Mouse (Mus musculus) urinary bladder, postnatal 36 days (tissue): ENCODE measurements at regions not wholly inside any gene's neighbourhood (a gene's known extent, or its start where the extent isn't known, plus 50 kb on each side); places are given as distances from the start of the nearest gene placed in this dataset.

Experiments
- DNase-seq, 2 experiments: peaks; one replicate each; pipeline ENCODE4 v3.0.0; 2022; ENCODE audit warnings: low spot score in 2 of 2, mixed read lengths in 1 of 2

DNA sequence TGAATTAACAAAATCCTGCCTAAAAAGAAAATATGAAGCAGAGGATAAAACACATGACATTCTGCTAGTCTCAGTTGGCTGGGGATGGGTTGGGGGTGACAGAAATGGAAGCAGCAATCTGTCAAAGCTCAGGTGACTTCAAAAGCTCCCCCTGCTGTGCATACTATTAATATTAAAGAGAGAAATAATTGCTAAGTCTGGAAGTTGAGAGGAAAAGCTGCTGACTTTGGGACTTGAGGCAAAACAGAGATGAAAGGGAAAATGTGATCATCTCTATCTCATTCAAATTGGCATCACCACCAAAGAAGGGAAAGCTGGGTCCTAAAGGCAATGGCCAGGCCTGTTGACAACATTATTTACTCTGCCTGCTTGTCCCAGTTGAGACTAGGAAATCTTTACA, 90.8 kb downstream of the Rpe65 start:
- DNase-seq = no peak

DNA sequence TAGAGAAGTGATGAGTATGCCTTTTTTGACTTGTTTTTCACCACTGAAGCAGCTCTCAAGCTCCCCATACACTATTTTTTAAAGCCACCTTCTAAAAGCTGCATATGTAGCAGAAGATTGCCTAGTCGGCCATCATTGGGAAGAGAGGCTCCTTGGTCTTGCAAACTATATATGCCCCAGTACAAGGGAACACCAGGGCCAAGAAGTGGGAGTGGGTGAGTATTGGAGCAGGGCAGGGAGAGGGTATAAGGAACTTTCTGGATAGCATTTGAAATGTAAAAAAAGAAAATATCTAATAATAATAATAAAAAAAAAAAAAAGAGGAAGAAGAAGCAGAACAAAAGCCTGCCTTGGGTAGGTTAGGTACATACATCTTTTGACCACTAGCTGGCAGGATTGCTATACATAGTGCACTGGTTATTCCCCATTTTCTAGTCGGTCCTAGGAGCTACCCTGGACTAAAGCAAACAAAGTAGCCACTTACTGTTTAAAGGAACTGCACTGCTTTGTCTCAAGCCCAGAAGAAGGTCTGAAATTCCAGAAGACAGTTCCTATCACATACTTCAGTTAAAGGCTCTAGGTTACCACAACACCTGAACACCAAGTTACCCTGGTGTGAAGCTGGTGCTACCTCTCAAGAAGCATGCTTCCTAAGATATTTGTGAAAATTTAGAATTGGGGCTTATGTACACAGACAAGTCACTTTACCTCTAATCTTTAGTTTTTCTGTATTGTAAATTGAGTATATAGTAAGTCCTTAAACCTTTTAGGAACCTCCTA, 114.9 kb upstream of the Wls start:
- peak; percentile 1 to 2 for DNase-seq

DNA sequence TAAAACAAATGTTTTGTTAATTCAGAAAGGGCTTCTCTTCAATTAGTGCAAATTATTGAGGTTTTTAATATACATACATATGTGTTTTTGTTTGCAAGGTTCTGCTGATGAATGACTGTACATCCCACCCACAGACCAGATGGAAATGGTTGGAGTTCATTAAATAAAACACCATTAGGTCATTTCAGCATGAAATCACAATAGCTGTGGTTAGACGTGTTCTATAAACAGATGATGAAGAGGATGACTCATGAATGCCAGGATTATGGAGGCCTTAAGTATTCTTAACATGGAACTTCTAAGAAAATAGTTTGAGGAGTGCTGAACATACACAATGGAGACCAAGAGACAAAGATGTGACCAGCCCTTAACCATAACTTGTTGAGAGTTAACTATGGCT, 107.3 kb upstream of the Wls start:
- DNase-seq = no peak

DNA sequence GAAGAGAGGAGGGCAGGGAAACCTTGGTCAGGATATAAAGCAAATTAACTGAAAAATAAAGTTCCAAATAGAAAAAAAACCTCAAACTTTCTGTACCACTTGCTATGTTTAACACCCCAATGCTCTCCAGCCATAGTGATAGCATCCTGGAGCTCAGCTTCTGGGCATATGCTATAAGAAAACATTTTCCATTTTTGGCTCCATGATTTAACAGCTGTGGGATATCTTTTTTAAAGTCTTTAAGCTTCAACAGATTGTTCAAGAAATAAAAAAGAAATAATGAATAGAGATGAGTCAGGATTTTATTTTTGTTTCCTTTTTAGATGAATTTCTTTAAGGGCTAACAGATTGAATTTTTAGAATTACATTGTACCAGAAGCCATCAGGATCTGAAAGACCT, 106.3 kb upstream of the Wls start:
- DNase-seq = no peak

DNA sequence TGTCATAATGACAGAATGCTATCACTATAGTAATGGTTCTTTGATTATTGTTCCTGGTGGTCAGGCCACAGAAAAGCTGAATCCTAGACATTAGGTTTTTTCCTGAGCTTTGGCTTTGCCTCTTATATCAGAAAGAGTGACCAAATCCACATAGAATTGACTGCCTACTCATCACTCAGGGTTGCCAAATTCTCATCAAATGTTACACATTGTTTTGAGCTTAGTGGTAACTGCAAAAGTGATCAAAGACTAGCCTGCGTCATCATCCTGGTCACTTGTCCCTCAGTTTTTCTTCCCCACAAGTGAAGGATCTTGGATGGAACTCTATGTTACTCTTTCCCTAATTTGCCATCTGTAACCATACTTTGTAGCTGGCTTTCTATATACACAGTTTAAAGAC, 104.9 kb upstream of the Wls start:
- no peak for DNase-seq

DNA sequence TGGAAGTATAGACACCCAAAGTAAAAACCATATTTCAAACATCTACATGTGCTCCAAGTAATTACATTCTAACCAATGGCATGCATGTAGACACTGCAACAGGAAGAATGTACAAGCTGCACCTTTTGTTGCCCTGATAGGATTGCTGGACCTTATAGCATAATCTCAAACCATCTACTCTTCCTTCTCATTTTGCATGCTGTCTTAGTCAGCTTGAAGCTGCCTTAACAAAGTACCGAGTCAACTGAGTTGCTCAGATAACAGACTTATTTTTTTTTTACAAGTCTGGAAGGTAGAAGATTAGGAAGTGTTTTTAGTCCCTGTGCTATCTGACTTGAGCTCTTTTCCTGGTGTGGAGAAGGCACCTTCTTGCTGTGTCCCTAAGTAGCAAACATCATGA, 103.4 kb upstream of the Wls start:
- DNase-seq = no peak

DNA sequence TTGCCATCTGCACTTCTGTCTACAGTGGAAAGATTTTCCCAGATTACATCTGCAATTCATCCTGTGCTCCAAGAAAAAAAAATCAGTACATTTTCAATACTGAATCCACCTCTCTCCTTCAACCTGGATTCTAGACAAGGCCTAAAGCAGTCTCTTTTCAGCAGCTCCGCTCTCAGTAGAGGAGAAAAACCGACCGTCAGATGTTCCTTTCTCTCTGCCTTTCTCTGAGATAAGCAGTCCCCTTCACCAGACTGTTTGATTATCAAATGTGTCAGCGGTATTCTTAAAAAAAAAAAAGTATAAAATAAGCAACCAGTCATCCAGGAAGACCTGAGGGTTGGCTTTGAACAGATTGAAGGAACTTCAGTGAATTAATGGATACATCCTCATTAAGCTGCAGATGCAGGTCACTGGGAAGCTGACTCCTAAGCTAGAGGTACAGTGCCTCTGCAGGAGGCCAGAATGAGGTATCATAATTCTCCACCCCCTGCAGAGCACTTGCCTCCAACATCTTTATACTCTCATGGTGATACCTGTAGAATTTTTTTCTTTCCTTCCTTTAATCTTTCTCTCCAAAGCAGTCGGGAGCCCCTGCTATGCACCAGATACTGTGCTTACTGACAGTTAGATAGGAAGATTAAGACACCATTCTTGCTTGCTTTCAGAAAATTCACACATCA, 98.7 kb upstream of the Wls start:
- no peak for DNase-seq

DNA sequence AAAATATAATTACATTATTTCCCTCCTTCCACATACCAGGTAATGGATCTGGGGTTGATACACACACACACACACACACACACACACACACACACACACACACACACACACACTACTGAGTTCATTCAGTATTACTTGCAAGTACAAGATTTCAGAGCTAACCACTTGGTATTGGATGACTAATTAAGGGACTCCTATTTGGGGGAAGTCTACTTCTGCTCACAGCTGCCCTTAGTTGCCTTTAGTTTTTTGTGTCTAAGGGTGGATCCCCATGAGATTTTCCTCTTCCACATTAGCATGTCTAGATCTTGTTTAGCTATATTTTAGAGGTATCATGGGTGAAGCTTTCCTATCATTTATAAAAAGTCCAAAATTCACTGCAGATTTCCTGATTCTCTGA, 97.7 kb upstream of the Wls start:
- DNase-seq = no peak

DNA sequence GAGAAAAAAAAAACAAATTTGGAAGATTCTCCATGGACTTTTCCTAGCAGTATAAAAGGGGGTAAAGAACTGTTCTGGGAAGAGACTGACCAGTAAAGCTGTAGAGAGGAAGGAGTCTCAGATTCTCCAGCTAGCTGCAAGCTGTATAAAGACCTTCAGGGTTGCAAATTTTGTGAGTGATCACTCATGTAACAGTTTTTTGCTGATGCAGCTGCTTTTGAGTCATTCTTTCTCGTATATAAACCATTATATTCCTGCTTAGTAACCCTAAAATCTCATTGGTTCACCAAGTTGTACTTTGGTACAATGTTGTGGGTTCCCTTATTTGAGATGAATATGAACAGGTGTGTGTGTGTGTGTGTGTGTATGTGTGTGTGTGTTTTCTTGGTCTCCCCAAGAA, 79.7 kb upstream of the Wls start:
- DNase-seq = no peak

DNA sequence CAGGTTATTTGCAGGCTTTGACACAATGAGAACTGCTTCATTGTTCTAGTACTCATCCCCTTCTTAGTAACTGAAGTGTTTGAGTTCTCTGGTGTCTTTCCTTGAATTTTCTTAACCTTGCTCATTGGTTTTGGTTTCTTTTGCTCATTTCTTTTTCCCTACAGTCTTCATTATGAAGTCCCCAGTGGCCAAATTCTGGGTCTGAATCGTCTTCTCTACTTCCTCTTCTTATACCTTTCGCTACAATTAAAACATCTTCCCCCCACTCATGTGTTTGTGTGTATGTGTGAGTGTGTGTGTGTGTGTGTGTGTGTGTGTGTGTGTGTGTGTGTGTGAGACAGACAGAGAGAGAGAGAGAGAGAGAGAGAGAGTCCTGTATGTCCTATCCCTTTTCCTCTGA, 79.2 kb upstream of the Wls start:
- no peak for DNase-seq

DNA sequence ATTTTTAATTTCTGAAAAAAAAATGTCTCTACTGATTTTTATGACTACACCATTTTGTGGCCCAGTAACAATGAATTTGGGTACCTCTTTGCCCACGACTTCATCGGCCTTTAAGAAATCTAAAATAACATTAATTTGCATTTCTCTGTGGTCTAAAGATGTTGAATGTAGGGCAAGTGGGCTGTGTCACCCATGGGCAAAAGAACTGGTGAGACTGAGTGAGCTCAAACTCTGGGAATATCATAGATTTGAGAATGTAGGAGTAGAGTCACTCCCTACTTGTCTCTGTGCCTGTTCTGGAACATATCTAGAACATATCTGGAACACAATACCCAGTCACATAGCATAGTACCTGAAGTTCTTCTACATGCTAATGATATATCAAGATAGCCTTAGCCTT, 78.5 kb upstream of the Wls start:
- no peak for DNase-seq

DNA sequence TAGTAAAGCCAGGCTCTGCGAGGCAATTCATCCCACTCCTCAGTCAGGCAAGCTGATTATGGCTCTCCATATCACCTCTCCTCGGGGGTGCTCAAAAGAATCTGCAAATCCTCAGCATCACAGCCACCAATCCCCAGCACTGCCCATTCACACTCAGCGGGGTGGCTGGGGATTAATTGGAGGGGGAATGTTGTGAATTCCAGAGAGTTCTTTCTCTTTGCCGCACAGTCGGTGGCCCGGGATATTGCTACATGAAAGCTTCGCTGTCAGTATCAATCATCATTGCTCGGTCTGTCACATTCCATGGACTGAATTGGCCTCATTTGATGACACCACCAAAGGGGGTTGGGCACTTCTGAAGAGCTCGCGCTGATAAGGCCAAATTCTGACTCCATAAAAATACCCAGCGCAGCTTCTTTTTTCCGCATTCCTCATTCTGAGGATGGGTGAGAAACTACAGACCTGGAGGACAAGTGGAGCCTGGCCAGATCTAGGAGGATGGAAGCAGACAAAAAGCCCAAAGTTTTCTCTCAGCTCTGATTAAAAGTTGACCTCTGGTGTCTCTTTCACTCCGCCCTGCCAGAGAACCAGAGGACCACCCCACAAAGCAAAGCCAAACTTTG, 57.1 kb upstream of the Wls start:
- no peak for DNase-seq

DNA sequence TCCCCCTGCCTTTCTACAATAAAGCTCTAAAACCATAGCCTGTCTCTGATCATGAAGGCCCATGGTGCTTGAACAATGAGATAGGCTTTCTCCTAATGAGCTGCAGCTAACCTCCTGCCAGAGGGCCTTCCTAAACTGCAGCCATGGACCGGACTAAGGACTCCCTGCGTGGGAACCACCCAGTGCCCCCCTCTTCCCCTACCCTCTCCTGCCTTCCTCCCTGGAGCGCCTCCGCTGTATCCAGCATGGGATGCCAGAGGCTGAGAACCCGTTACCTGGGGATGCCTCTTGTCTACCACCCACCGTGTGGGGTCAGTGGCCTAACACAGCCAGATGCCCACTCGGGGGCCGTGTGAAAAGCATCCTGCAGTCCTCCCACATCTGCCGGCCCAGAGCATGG, 51.7 kb upstream of the Wls start:
- no peak for DNase-seq
